Mouse (Mus musculus) adrenal gland, adult (tissue): Measurements from ENCODE around the gene Olfr355.

Source experiments
- DNase-seq, 2 experiments: peaks; one replicate each; pipeline ENCODE4 v3.0.0; 2022 to 2023; ENCODE audit warnings: low spot score in 1 of 2; ENCODE audit not compliant: inconsistent age in 2 of 2

The Olfr355 gene

GRCm38 (mm10) chr2:36928797-36929196, at the start of gene Olfr355:
Gene Olfr355 (minus strand): TSS chr2:36928897.
- no peak for DNase-seq

- DNase-seq = no peak
Observed at GRCm38 (mm10) chr2:36936821-36937220, 8.1 kb upstream of the Olfr355 start, which contains the start of gene Olfr356. Gene Olfr356 (plus strand): TSS chr2:36937121.

GRCm38 (mm10) chr2:36905380-36905779, 23.3 kb downstream of the Olfr355 start, which contains the start of gene Olfr354:
Gene Olfr354 (plus strand): TSS chr2:36905680.
- no peak for DNase-seq

- no peak for DNase-seq
Observed at GRCm38 (mm10) chr2:36897114-36897513, 31.6 kb downstream of the Olfr355 start.

- DNase-seq = no peak
Observed at GRCm38 (mm10) chr2:36892836-36893235, 35.9 kb downstream of the Olfr355 start, which contains the start of gene Olfr353. Gene Olfr353 (minus strand): TSS chr2:36892936.
